In genomic region chr15:31360593-31360992, GRCm38 (mm10) we compare ENCODE assay signal across 31 mouse cellular contexts.
"Had no signal": no experiment of that assay in that cellular context is flagged by ENCODE, and none has a peak within 500 bp of the region (broad histone marks: within the 10 kb centered on the region; RNA-seq: fewer than 3 reads in every experiment).

No protein-coding gene starts in this region.

- H3K27ac ChIP-seq: left cerebral cortex, adult 2 months; limb, embryonic 10.5 days; limb, embryonic 12.5 days; limb, embryonic 13.5 days; limb, embryonic 15.5 days; liver, embryonic 12.5 days; liver, embryonic 13.5 days; liver, embryonic 14.5 days; liver, embryonic 15.5 days; lung, embryonic 15.5 days; macrophage; midbrain, embryonic 10.5 days; midbrain, embryonic 12.5 days; midbrain, embryonic 13.5 days; midbrain, embryonic 15.5 days; neural tube, embryonic 12.5 days; neural tube, embryonic 13.5 days had no signal

- DNase-seq: left cerebral cortex, postnatal 4 days; liver, embryonic 13.5 days; liver, postnatal 0 days; lung, adult 18-20 months; lung, adult 2 months; lung, embryonic 14.5 days; lung, postnatal 10 days; lung, postnatal 14 days; lung, postnatal 36 days; lung, postnatal 4 days; midbrain, embryonic 14.5 days had no signal

- H3K9ac ChIP-seq: limb, embryonic 12.5 days; limb, embryonic 13.5 days; limb, embryonic 15.5 days; liver, embryonic 12.5 days; liver, embryonic 13.5 days; liver, embryonic 14.5 days; liver, embryonic 15.5 days; liver, postnatal 0 days; lung, embryonic 14.5 days; lung, embryonic 15.5 days; midbrain, embryonic 12.5 days; midbrain, embryonic 13.5 days; midbrain, embryonic 15.5 days; neural tube, embryonic 12.5 days; neural tube, embryonic 13.5 days had no signal

- ATAC-seq: liver, embryonic 12.5 days; lung, postnatal 0 days; midbrain, embryonic 13.5 days; midbrain, embryonic 15.5 days had no signal

- H3K36me3 ChIP-seq: limb, embryonic 10.5 days; limb, embryonic 12.5 days; limb, embryonic 13.5 days; limb, embryonic 15.5 days; liver, embryonic 12.5 days; liver, embryonic 13.5 days; liver, embryonic 15.5 days; lung, embryonic 15.5 days; midbrain, embryonic 10.5 days; midbrain, embryonic 12.5 days; midbrain, embryonic 13.5 days; midbrain, embryonic 15.5 days; neural tube, embryonic 12.5 days; neural tube, embryonic 13.5 days had no signal

- H3K4me3 ChIP-seq: left cerebral cortex, adult 2 months; limb, embryonic 10.5 days; limb, embryonic 12.5 days; limb, embryonic 13.5 days; limb, embryonic 15.5 days; liver, embryonic 12.5 days; liver, embryonic 13.5 days; liver, embryonic 15.5 days; lung, embryonic 15.5 days; megakaryocyte, embryonic 14.5 days; midbrain, embryonic 10.5 days; midbrain, embryonic 12.5 days; midbrain, embryonic 13.5 days; midbrain, embryonic 15.5 days; myocyte; neural tube, embryonic 12.5 days; neural tube, embryonic 13.5 days had no signal

- H3K4me2 ChIP-seq: limb, embryonic 12.5 days; limb, embryonic 13.5 days; limb, embryonic 15.5 days; liver, embryonic 11.5 days; liver, embryonic 12.5 days; liver, embryonic 13.5 days; liver, embryonic 15.5 days; lung, embryonic 14.5 days; lung, embryonic 15.5 days; midbrain, embryonic 12.5 days; midbrain, embryonic 13.5 days; midbrain, embryonic 15.5 days; neural tube, embryonic 12.5 days; neural tube, embryonic 13.5 days had no signal

- H3K4me1 ChIP-seq: liver, embryonic 12.5 days; liver, embryonic 15.5 days had no signal

- H3K9me3 ChIP-seq: limb, embryonic 10.5 days; limb, embryonic 12.5 days; limb, embryonic 13.5 days; limb, embryonic 15.5 days; liver, embryonic 12.5 days; liver, embryonic 13.5 days; liver, embryonic 15.5 days; lung, embryonic 15.5 days; megakaryocyte, embryonic 14.5 days; midbrain, embryonic 10.5 days; midbrain, embryonic 12.5 days; midbrain, embryonic 13.5 days; midbrain, embryonic 15.5 days; neural tube, embryonic 12.5 days; neural tube, embryonic 13.5 days had no signal
